Mouse (Mus musculus): ENCODE results near the gene Pik3c2g.

GRCm38 (mm10) chr6:139901801-139902200 is 314.8 kb downstream of the Pik3c2g start:
- no peak for TF ChIP-seq POLR2A (IDR thresholded peaks at IDR 0.05; ENCODE audit: low read depth, low read length)
- no peak for TF ChIP-seq CTCF (IDR thresholded peaks at IDR 0.05; ENCODE audit: extremely low read depth, insufficient read depth, insufficient read length, insufficient replicate concordance)

Data from spleen, adult 2 months (tissue).